In the genomic region with DNA sequence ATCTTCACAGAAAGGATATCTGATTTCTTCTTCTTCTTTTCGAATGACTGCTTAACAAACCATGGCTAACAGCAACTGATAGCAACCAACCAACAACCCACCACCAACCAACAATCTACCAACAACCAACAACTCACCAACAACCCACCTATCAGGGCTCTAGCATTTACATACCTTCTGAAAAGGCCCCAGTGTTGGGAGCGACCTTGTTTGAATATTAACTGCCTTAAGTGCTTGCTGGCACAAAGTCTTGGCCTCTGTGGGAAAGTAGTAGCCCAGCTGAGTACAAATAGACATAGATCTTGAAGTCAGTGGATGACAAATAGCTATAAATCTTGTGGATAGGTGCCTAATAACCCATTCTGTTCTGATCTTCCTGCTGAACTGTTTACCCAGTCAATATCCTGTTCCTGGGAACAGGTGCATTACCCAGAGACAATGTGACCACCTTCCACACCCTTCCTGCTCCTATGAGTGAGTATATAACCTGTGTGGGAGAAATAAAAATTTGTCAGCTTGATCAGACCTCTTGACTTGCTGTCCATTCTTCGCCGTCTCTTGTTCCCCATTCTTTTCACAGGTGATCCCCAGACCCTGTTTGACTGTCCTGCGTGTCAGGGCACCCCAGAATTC, we compare ENCODE assay signal across 1 mouse cellular context. TPM values are rescaled to one million over a fixed set of nuclear protein-coding genes. Genes with fewer than 3 reads are reported as not detected.
"Had no signal": no experiment of that assay in that cellular context is flagged by ENCODE, and none has a peak within 500 bp of the region (broad histone marks: within the 10 kb centered on the region; RNA-seq: fewer than 3 reads in every experiment).

No protein-coding gene starts in this region.

RNA-seq across cellular contexts. Expression of a gene that starts 55.9 kb away (rescaled TPM):
- polyA plus RNA-seq: spleen, adult 2 months had no signal
